Mouse (Mus musculus) megakaryocyte-erythroid progenitor cell, adult 5-6 weeks (primary cell): ENCODE data around the gene Junb. TPM values are rescaled to one million over a fixed set of nuclear protein-coding genes. Genes with fewer than 3 reads are reported as not detected.

Experiments
- ATAC-seq: replicated peaks from 2 replicates; pipeline ENCODE4 v1.8.0; 2016; ENCODE audit warnings: mild to moderate bottlenecking, inconsistent platforms; ENCODE audit not compliant: severe bottlenecking, poor library complexity, low FRiP score, low TSS enrichment
- total RNA-seq, 2 experiments: library from RNA; stranded (forward) in 1 of 2; stranded (reverse) in 1 of 2; fragments of 200-1000, 215-1000 nt in 1 of 2; fragments of >200 nt in 1 of 2; fragmentation: Nextera tagmentation in 1 of 2; gene quantifications; 2 replicates each; pipeline ENCODE4 v1.2.3; 2014 to 2017

Gene Junb
- total RNA-seq, 2 experiments from 2014 or later: 4.1 to 74.2 TPM

DNA sequence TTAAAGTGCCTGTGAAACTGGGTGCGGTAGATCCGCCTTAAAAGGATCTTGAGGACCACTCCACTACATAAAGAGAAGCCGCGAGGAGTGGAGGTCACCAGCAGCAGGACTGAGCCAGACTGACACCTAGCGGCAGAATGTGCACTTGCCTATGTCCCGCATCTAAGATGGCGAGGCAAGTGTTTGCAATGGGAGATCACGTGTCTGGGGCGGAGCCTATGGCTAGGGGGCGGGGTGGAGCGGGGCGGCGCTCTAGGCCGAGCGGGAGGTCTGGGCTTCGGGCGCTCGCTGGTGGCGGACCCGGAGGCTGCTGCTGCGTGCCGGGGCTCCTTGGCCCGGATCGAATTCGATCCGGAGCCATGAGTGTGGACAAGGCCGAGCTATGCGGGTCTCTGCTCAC, 11.8 kb upstream of the Junb start, which contains the start of gene Hook2:
Gene Hook2, plus strand, starts transcription at position 255 of the 400 bp plus-strand sequence.
- peak; percentile 78 for ATAC-seq

DNA sequence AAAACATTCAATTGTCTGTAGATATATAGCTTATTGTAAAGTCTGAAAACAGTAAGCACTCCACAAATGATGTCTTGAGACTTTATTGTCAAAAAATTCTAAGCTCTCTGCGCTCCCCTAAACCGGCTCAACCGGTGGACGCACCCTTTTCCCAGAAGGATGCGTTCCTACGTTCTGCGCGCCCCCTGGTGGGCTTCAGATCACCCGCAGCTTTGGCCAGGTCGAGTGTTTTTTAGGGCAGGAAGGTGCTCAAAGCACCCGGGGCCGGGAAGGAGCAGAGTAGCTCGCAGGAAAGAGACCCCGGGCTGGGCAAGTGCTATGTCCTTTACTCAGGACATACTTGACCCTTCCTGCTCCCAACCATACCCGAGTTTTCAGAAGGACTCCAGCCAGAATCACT, 11.3 kb upstream of the Junb start:
- ATAC-seq: peak; percentile 47; the same call in 1 of the 2 replicates

DNA sequence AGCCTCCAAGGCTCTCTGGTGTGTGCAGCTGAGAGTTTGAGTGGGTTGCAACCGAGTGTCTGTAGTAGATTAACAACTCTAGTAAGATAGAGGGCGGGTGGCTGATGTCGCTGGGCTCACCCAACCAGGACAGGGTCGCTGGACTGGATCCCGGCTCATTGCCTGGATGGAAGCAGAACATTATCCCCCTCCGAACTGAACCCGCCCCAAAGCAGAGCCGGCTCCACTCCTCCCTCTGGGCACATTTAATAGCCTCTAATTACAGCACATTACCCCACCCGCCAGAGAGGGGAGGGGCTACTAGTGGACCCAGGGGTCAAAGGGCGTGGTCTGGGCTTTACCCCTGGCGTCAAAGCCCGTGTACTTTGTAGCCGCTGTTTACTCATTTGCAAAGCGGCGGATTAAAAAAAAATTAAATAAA, 10.8 kb upstream of the Junb start:
- peak; percentile 8; the same call in 1 of the 2 replicates for ATAC-seq

DNA sequence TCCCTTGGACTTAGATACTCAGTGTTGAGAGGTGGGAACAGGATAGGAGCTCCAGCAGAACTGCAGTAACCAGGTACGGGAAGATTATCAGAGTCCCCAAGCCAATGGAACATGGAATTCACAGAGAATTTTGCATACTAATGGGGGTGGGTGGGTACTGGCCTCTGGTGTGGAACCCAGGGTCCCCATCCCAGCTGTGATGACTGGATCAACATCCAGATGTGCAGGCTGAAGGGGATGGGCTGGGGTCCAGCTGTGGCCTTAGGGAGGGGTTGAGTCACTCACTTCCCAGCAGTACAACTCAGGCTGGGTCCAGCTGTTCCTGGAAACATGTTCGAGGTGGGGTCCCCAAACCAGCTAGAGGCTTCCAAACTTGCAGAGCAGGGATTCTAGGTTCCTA, 9.4 kb upstream of the Junb start:
- ATAC-seq: no peak

DNA sequence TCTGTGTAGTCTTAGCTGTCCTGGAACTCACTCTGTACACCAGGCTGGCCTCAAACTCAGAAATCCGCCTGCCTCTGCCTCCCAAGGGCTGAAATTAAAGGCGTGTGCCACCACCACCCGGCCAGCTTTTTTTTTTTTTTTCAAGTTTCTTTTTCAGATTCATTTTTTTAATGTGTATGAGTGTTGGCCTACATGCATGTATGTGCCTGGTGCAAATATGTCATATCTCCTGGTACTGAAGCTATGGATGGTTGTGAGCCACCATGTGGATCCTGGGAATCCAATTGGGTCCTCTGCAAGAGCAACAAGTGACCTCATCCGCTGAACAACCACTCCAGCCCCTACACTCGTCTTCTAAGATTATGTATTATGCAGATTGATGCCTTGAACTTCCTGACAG, 8.9 kb upstream of the Junb start:
- no peak for ATAC-seq

DNA sequence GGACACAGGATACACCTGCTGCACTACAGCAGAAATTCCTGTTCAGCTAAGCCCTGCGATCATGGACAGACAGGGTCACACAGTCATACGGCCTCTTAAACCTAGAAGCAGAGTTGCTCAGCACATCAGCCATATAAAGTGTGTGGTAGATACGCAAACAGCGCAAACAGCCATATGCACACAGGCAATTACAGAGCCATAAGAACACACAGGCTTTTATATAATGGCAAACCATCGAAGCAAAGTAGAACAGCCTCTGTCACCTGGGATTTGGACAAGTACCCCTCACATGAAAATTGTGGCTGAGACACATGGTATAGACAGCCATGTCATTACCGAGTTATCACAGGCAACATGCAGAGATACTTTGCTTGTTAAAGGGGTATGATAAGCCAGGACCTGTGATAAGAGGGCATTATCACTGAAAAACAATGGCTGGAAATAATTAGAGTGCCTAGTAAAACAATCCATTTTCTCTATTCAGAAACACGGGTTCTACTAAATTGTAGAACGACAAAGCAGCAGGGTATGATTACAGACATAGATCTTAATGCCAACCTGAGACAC, 7.9 kb upstream of the Junb start:
- ATAC-seq: peak; percentile 6; the same call in 1 of the 2 replicates

DNA sequence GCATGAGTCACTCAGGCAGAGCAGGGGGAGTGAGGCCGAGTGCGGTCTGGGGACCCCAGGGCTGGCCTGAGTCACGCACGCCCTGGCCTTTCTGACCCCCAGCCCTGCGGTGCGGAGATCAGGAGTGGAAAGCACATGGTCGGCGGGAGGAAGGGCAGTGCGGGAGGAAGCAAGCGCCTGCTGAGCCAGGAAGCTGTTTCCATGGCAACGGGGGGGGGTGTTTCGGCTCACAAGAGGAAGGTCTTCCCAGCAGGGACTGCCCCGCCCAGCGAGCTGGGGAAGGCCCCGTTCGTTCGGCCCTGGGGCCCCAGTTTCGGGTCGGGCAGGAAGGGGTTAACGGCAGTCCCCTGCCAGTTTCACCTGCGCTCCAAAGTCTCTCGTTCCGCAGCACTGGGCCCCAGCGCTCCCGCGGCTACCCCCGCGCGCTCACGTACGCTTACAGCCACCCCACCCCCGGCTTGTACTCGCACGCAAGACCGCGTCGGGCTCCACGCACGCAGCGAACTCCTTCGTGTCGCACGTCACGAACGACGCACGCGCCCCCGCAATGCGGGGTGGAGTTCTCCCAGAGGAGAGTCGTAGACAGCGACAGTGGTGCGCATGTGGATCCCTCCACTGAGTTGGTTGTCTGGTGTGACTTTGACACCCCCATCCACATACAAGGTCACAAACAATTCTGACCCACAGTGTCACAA, 7.3 kb upstream of the Junb start:
- ATAC-seq: peak; percentile 42

DNA sequence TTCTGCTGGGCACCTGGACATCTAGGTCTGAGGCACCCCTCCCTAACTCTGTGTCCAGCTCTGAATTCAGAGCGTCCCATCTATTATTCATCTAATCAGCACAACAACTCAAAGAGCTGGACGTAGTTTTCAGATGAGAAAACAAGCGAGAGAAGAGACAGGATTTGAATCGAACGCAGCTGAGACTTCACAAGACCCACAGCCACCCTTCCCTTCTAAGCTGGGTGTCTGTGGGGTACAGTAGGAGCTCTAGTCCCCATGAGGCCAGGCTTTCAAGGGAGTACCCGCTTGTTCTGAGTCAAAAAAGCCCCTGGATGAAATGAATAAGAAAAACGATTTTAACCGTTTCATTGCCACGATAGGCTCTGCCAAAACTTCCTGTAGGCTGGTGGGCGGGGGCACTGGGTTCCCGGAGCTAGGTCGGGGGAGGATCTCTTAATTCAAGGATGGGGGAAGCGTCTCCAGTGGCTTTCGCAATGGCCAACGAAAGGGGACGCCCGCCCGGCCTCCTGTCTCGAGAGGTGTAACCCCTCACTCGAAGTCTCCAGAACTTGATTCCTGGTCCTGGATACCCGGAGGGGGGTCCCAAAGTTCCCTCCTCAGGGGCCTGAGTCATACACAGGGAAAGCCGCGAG, 6.6 kb upstream of the Junb start:
- no peak for ATAC-seq

DNA sequence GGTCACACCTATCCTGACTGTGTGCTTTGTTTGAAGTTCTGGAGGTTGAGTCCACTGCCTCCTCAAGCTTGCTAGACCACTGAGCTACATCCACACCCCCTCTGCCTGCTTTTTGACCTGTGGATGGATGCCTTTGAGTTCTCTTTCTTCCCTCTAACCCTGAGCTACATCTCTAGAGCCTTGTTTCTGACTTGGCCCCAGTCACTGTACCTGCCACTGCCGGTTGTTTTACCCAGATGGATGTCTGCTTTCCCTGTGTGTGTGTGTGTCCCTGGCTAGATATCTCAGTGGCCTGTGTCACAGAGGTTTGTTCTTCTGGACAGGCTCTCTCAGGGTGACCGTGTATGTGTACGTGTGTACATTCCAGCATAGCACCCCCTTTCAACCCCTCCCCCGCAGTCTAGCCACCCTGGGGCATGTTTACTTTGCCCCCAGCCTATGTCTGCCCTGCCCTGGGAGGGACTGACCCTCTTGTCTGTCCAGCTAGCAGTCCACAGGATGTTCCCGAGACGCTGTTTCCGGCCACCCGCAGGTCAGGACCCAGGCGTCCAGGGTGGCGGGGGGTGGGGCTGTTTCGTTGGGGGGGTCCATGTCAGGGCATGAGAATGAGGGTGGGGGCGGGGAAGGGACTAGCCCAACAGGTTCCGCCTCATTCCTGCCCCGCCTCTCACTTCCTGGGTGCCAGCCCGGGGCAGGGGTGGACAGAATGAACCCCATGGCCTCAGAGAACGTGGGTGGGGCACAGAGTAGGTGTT, 6.0 kb upstream of the Junb start:
- no peak for ATAC-seq

DNA sequence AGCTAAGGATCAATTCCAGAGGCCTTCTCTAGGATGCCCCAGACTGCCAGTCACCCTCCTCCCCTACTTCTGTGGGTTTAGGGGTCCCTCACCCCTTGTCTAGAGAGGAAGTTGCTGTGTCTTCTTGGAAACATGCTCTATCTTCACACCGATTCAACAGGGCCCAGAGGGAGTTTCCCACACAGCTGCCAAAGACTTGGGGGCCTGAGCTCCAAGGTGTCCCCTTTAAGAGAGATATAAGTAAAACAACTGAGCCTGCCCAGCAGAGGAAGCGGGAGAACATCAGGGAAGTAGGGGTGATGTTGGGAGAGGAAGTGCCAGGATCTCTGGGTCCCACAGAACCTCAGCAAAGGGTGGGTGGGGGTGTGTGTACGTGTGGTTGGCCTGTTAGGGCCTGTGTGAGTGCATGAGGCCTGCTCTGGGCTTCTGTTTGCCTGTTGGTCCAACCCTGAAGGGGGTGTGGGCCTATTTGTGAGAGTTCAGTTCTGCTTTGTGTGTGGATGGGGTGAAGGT, 4.0 kb upstream of the Junb start:
- ATAC-seq: no peak

DNA sequence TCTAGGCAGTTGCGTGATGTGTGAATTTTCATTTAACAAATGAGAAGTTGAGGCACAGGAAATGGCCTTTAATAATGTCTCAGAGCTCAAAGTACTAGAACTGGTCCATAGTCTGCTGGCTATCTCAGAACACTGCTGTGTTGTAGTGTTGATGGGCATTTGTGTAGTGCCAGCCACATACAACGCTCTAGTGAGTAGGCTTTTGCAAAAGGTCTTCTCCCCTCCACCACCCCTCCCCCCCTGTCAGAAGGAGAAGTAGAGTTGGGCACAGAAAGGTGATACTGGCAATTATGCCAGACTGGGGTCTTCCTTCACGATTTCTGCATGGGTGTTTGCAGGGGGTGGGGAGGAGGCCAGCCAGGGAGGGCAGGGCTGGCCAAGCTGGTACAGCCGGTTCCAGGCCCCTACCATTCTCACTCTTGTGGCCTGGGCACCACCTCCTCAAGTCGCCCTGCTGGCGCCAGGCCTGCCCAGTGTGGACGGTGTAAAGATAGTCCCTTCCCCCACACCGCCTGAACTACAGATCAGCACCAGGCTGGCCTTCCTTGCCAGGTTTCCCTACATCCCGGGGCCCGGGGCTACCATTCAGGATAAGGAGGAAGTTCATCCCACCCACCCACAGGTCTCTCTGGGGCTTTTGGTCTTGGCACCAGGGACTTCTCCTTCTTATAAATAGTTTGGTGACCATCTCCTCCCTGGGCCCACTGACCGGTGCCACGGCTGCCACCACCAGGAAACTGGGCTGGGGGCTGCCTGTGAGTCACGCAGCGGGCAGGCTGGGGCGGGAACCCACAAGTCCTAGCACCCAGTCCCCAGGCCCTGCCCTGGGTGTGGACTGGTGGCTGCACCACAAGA, 3.4 kb upstream of the Junb start:
- no peak for ATAC-seq

DNA sequence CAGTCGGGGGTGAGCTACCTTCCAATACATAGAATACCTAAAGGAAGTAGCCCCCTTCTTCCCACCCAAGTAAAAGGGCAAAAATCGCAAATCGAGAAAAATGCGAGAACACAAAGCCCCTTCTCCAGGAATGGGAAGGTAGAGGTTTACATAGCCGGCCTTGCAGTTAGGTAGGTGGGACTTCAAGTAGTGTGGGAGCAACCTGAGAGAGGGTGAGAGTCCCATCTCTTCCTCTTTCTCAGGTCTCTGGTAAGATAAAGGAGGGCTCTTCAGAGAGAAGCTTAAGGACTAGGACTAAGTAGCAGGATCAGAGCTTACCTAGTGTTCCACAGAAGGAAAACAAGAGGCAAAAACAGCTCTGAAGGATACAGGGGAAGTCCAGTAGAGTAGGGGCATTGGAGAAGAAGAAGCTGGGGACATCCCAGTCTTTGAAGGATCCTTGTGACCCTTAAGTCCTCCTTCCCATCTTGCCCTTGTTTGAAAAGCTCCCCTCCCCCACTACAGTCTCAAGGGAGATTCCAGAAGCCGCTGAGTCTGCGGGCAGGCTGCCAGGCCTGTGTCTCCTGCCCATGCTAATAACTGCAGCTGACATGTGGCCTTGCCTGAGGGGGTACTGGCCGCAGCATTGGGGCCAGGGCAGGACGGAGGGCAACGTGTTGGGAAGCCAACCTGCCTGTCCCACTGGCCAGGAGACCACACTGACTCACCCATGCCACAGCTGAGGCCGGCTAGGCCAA, 2.3 kb upstream of the Junb start:
- ATAC-seq: no peak

DNA sequence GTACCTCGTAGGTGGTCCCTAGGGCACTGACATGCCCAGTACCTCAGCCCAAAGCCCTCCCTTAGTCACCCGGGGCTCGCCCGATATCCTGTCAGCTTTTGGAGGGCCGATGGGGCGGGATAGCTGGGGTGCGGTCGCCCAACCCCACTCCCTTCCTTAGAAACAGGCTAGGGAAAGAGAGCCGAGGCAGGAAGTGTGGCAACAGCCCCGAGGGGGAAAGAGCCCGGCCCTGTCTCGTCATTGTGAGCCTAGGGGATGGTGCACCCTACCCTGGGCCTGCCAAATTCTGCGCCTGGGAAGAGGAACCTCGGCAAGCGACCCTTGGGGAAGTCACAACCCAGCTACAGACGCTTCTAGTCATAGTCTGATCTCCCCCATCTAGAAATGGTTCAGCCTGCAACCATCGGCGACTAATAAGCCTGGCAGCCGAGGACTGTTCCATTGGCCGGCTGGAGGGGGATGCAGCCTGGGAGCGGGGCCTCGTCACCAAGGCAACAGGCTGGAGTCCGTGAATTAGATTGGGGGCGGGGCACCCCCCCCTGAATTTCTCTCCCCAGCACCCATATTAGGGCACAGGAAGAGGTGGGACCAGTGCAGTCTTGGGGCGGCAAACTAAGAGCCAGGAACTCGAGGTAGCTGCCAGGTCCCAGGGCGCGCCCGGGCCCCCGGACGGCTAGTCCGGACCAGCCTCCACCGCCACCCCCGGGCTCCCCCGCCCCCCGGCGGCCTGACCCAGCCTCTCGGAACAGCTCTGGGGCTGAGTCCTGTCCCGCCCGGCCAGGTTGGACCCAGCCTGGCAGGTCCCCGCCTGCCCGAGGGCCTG, 1.3 kb upstream of the Junb start:
- peak; percentile 27 for ATAC-seq

DNA sequence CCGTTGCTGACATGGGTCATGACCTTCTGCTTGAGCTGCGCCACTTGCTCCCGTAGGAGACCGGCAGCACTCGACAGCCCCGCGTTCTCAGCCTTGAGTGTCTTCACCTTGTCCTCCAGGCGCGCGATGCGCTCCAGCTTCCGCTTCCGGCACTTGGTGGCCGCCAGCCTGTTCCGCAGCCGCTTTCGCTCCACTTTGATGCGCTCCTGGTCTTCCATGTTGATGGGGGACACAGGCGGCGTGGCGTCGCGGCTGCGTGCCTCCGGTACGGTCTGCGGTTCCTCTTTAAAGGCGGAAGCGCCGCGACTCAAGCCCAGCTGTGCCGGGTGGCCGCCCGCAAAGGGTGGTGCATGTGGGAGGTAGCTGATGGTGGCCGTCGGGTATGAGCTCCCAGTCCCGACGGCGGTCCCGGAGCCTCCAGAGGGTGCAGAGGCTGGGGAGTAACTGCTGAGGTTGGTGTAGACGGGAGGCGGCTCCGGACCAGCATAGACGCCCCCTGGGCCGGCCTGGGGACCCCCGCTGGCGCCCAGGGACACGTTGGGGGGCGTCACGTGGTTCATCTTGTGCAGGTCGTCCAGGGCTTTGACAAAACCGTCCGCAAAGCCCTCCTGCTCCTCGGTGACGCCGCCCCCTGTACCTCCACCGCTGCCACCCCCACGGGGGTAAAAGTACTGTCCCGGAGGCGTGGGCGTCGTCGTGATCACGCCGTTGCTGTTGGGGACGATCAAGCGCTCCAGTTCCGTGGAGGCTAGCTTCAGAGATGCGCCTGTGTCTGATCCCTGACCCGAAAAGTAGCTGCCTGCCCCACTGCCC, 877 bp downstream of the Junb start:
- 0 out of 2 replicates have a peak, but pooled peaks have one; percentile 3 for ATAC-seq

DNA sequence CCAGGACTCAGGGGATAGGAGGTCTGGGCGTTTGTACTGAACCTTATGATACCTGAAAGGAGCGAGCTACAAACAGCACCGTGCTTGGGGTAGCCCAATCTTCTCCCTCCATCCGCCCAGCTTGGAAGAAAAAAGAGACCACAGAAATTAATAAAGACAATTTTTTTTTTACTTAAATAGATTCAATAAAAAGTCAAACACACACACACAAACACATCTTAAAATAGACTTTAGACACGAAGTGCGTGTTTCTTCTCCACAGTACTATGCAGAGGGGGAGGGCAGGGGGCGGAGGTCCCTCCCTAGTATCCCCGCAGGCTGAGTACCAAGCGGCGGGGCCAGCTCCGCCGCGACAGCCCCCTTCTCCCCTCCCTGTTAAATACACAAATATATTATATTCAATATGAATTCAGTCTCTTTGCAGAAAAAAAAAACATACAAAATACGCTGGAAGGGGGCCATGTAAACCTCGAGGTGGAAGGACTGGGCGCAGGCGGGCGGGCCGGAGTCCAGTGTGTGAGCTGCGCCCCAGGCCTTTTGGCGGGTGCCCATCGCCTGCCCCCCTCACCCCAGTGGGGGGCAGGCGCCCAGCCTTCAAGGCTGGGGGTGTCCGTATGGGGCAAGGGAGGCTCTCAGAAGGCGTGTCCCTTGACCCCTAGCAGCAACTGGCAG, 1.6 kb downstream of the Junb start:
- no peak for ATAC-seq

DNA sequence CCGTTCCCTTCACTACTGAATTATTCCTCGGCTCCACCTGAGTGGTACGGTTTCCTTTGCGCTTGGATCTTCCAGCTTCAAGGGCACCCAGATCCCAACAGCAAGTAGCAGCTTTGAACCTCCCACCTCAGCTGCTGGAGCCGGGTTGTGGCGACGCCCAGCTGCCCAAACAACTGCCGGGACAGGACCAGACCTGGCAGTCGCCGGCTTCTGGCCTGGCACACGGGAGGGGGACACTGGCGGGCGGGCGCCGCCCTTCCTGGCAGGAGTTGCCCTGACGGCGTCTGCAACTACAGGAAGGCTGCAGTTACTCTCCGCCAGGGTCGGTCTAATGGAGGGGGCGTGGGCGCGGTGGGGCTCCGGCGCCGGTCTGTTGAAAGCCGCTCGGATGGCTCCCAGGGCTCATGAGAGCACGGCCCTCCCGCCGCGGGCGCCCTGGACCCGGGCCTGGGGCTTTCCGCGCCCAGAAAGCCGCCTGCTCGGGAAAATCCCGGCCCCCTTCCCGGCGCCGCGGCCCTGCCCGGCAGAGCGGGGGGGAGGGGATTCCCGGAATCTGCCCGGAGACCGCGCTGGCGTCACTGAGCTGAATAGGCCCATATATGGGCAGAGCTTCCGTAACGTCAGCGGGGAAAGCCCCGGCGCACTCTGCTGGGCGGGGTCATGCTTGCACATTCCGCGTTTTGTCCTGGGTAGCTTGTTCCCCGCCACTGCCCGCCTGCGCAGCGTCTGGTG, 2.3 kb downstream of the Junb start:
- peak; percentile 67 for ATAC-seq
